In genomic region chr19:29251958-29252801, GRCm38 (mm10) we compare ENCODE assay signal across 8 mouse cellular contexts. TPM values are rescaled to one million over a fixed set of nuclear protein-coding genes. Genes with fewer than 3 reads are reported as not detected.
A peak's percentile ranks its signal among the peaks of the same experiment; 100 is the strongest.
DNase-seq lines count a peak whose midpoint lies in the region; ATAC-seq and TF ChIP-seq lines count a peak whose summit lies in the region.

No protein-coding gene starts in this region.

- peak overlapping the region; percentile 88 for H3K9ac ChIP-seq in embryonic facial prominence, embryonic 11.5 days (replicated peaks; ENCODE audit: low read length)
- H3K9ac ChIP-seq in hindbrain, embryonic 11.5 days (ENCODE audit: low read depth, low read length), result peak overlapping the region; percentile 89
- peak overlapping the region; percentile 93 for H3K9ac ChIP-seq in limb, embryonic 12.5 days (replicated peaks)

- peak; percentile 19 for DNase-seq in gastrocnemius, postnatal 25 days
- no peak for DNase-seq in gastrocnemius, postnatal 36 days
- no peak for DNase-seq in G1E (ENCODE audit: low spot score)
- peak; percentile 61 for DNase-seq in embryonic facial prominence, embryonic 11.5 days (ENCODE audit: low spot score)
- DNase-seq in hindbrain, embryonic 11.5 days (ENCODE audit: low spot score), result peak; percentile 65
- DNase-seq in natural killer cell, adult 2 months (ENCODE audit: low spot score in 2 of 2), result peak; percentile 15 to 22
- peak; percentile 63 for DNase-seq in thymus, adult 2 months

- peaks cover 53% of the 10 kb centered on the region for H3K4me1 ChIP-seq in G1E (ENCODE audit: insufficient read depth, low read depth, low read length)
- no peaks in the 10 kb centered on the region for H3K4me1 ChIP-seq in embryonic facial prominence, embryonic 11.5 days (ENCODE audit: control insufficient read depth, insufficient read depth, low read length)
- no peaks in the 10 kb centered on the region; the same call in 1 of the 2 replicates for H3K4me1 ChIP-seq in hindbrain, embryonic 11.5 days (replicated peaks; ENCODE audit: control insufficient read depth, insufficient read depth, low read length)
- peaks cover 30% of the 10 kb centered on the region for H3K4me1 ChIP-seq in limb, embryonic 12.5 days (replicated peaks)
- H3K4me1 ChIP-seq in thymus, adult 2 months (replicated peaks; ENCODE audit: control insufficient read depth, insufficient read depth, low read length), result peaks cover 5% of the 10 kb centered on the region

- TF ChIP-seq POLR2A in thymus, adult 2 months (IDR thresholded peaks at IDR 0.05; ENCODE audit: control insufficient read depth, extremely low read depth, insufficient read depth, low read length, poor library complexity), result no peak

- H3K36me3 ChIP-seq in G1E (replicated peaks), result peaks cover 17% of the 10 kb centered on the region
- no peaks in the 10 kb centered on the region for H3K36me3 ChIP-seq in embryonic facial prominence, embryonic 11.5 days (replicated peaks; ENCODE audit: control insufficient read depth, insufficient read depth, low read depth, low read length)
- H3K36me3 ChIP-seq in hindbrain, embryonic 11.5 days (ENCODE audit: control insufficient read depth, insufficient read depth, low read length), result no peaks in the 10 kb centered on the region
- 0 out of 2 replicates have a peak, but pooled peaks cover 6% of the 10 kb centered on the region for H3K36me3 ChIP-seq in limb, embryonic 12.5 days
- peaks cover 3% of the 10 kb centered on the region; the same call in 1 of the 2 replicates for H3K36me3 ChIP-seq in thymus, adult 2 months (ENCODE audit: control insufficient read depth, insufficient read depth, low read length)

- H3K27ac ChIP-seq in embryonic facial prominence, embryonic 11.5 days (replicated peaks; ENCODE audit: low read depth, low read length), result peak overlapping the region; percentile 95
- peak overlapping the region; percentile 97 for H3K27ac ChIP-seq in hindbrain, embryonic 11.5 days (ENCODE audit: low read depth, low read length)
- peak overlapping the region; percentile 97 for H3K27ac ChIP-seq in limb, embryonic 12.5 days
- H3K27ac ChIP-seq in thymus, adult 2 months (ENCODE audit: control insufficient read depth, insufficient read depth, low read length), result peak overlapping the region; percentile 67

- under 1% methylated on average over 32 of the region's 44 CpGs for WGBS in embryonic facial prominence, embryonic 11.5 days
- 1% methylated on average over 43 of the region's 44 CpGs for WGBS in hindbrain, embryonic 11.5 days
- WGBS in limb, embryonic 12.5 days, result 1% methylated on average over 44 of the region's 44 CpGs
- under 1% methylated on average over 44 of the region's 44 CpGs for WGBS in thymus, adult 2 months

- H3K9me3 ChIP-seq in G1E (replicated peaks), result no peaks in the 10 kb centered on the region
- H3K9me3 ChIP-seq in embryonic facial prominence, embryonic 11.5 days (replicated peaks; ENCODE audit: control insufficient read depth, low read length), result no peaks in the 10 kb centered on the region
- no peaks in the 10 kb centered on the region for H3K9me3 ChIP-seq in hindbrain, embryonic 11.5 days (ENCODE audit: control insufficient read depth, low read length)
- H3K9me3 ChIP-seq in limb, embryonic 12.5 days, result no peaks in the 10 kb centered on the region

- no peaks in the 10 kb centered on the region; the same call in 1 of the 2 replicates for H3K27me3 ChIP-seq in G1E (ENCODE audit: insufficient read depth, low read length)
- no peaks in the 10 kb centered on the region for H3K27me3 ChIP-seq in embryonic facial prominence, embryonic 11.5 days (ENCODE audit: control insufficient read depth, insufficient read depth, low read length)
- H3K27me3 ChIP-seq in hindbrain, embryonic 11.5 days (ENCODE audit: control insufficient read depth, insufficient read depth, low read length), result no peaks in the 10 kb centered on the region
- H3K27me3 ChIP-seq in limb, embryonic 12.5 days, result no peaks in the 10 kb centered on the region
- H3K27me3 ChIP-seq in thymus, adult 2 months (ENCODE audit: control insufficient read depth, insufficient read depth, low read length), result no peaks in the 10 kb centered on the region

- intact Hi-C loops in gastrocnemius, postnatal 36 days (cut with DNase I), result loop anchor here (5.0 kb wide), 1 partner anchor 150 kb away; the partner anchor contains the start of gene Rcl1

- H3K4me3 ChIP-seq in G1E (ENCODE audit: low read depth, low read length), result peak overlapping the region; percentile 91
- peak overlapping the region; percentile 89 for H3K4me3 ChIP-seq in embryonic facial prominence, embryonic 11.5 days (ENCODE audit: low read depth, low read length)
- peak overlapping the region; percentile 87 for H3K4me3 ChIP-seq in hindbrain, embryonic 11.5 days (ENCODE audit: low read depth, low read length)
- H3K4me3 ChIP-seq in limb, embryonic 12.5 days (replicated peaks), result peak overlapping the region; percentile 91
- peak overlapping the region; percentile 85 for H3K4me3 ChIP-seq in thymus, adult 2 months (ENCODE audit: control insufficient read depth, insufficient read depth, low read length)

- ATAC-seq in G1E (ENCODE audit: extremely low read depth, insufficient number of reproducible peaks, low FRiP score, poor library complexity, severe bottlenecking), result no peak
- ATAC-seq in embryonic facial prominence, embryonic 11.5 days (replicated peaks; ENCODE audit: insufficient number of reproducible peaks, low FRiP score, low TSS enrichment, low read depth), result peak; percentile 86
- ATAC-seq in hindbrain, embryonic 11.5 days (ENCODE audit: low FRiP score), result peak; percentile 81
- peak; percentile 72 for ATAC-seq in limb, embryonic 12.5 days (ENCODE audit: insufficient number of reproducible peaks, insufficient read depth, low FRiP score, low TSS enrichment, low read depth)

- H3K4me2 ChIP-seq in embryonic facial prominence, embryonic 11.5 days (ENCODE audit: low read depth, low read length), result peak overlapping the region; percentile 87
- peak overlapping the region; percentile 80 for H3K4me2 ChIP-seq in hindbrain, embryonic 11.5 days (replicated peaks; ENCODE audit: low read depth, low read length)
- H3K4me2 ChIP-seq in limb, embryonic 12.5 days, result peak overlapping the region; percentile 74

- TF ChIP-seq CTCF in G1E (IDR thresholded peaks at IDR 0.05; ENCODE audit: low read depth, low read length), result no peak
- no peak for TF ChIP-seq CTCF in thymus, adult 2 months (IDR thresholded peaks at IDR 0.05; ENCODE audit: borderline replicate concordance, control insufficient read depth, extremely low read depth, insufficient read depth, low read length, poor library complexity)

RNA-seq across cellular contexts. Expression of gene Jak2, which starts 0.6 kb away (rescaled TPM):
- total RNA-seq in gastrocnemius, postnatal 25 days (2021), result 10 to 100 TPM; 21.5 to 24.7 TPM
- total RNA-seq in gastrocnemius, postnatal 36 days (2021), result 10 to 100 TPM; 29.5 to 30.6 TPM
- total RNA-seq in G1E (2014; fragmentation: Nextera tagmentation) (150 and 170 TPM in 2 replicates), G1E (2017) (107 and 132 TPM in 2 replicates)
- polyA plus RNA-seq in G1E (2012), result 7.3 and 9.4 TPM in 2 replicates
- 12.3 and 14.9 TPM in 2 replicates for polyA plus RNA-seq in embryonic facial prominence, embryonic 11.5 days (2014; fragmentation: Nextera tagmentation; extraction: Ambion mirVana)
- 12.4 and 15.0 TPM in 2 replicates for polyA plus RNA-seq in hindbrain, embryonic 11.5 days (2014; fragmentation: Nextera tagmentation; extraction: Ambion mirVana)
- 12.3 and 14.6 TPM in 2 replicates for polyA plus RNA-seq in limb, embryonic 12.5 days (2016; fragmentation: Nextera tagmentation; extraction: Ambion mirVana)
- 14.8 and 16.1 TPM in 2 replicates for polyA plus RNA-seq in thymus, adult 2 months (2012; rRNA removed)

Comparison
In these comparisons a context has a peak if more than half of its experiments do, and no peak if none do; other contexts are left out.
1. DNase-seq: peak in gastrocnemius, postnatal 25 days (single experiment), embryonic facial prominence, embryonic 11.5 days (single experiment), hindbrain, embryonic 11.5 days (single experiment), natural killer cell, adult 2 months (2 of 2) and thymus, adult 2 months (single experiment); none in gastrocnemius, postnatal 36 days (0 of 2) and G1E (single experiment).
2. Peak in every context shown above with its lines, with median percentiles within 50 percentile points of each other: H3K4me3 ChIP-seq, H3K27ac ChIP-seq, H3K4me2 ChIP-seq and H3K9ac ChIP-seq.